Mouse (Mus musculus): Measurements from ENCODE around the gene Racgap1. TPM values are rescaled to one million over a fixed set of nuclear protein-coding genes. Genes with fewer than 3 reads are reported as not detected.

Racgap1 gene
- total RNA-seq, 1 experiment from 2014 or later: 50.2 TPM

GRCm38 (mm10) chr15:99642622-99643021 lies 8.8 kb downstream of the Racgap1 start:
- no peak for ATAC-seq (replicated peaks in 1 of 2; ENCODE audit: insufficient read depth in 1 of 2, low FRiP score in 2 of 2, low TSS enrichment in 1 of 2, low read depth in 1 of 2, poor library complexity in 2 of 2, severe bottlenecking in 2 of 2)

GRCm38 (mm10) chr15:99638124-99638485 lies 13.4 kb downstream of the Racgap1 start:
- ATAC-seq (replicated peaks in 1 of 2; ENCODE audit: insufficient read depth in 1 of 2, low FRiP score in 2 of 2, low TSS enrichment in 1 of 2, low read depth in 1 of 2, poor library complexity in 2 of 2, severe bottlenecking in 2 of 2): no peak

GRCm38 (mm10) chr15:99637405-99638123 lies 13.9 kb downstream of the Racgap1 start:
- no peak for ATAC-seq (replicated peaks in 1 of 2; ENCODE audit: insufficient read depth in 1 of 2, low FRiP score in 2 of 2, low TSS enrichment in 1 of 2, low read depth in 1 of 2, poor library complexity in 2 of 2, severe bottlenecking in 2 of 2)

DNA sequence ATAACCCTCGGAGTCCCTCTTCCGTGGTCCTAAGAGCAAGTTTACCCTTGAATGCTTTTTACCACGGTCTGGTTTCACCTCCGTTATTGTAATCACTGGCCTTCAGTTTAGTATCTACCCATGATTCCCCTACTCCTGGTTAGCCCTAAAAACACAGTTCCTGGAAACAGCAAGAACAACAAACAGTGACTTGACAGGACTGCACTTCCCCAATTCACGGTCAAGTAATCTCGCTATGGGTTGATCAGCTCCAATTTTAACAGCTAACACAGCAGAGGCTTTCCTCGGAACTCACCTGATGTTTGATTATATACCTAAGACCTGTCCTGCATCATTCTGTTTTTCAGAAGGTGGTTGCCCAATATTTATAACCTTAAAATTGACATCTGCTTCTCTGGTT lies 16.8 kb downstream of the Racgap1 start:
- peak; percentile 69 to 71 for ATAC-seq (replicated peaks in 1 of 2; ENCODE audit: insufficient read depth in 1 of 2, low FRiP score in 2 of 2, low TSS enrichment in 1 of 2, low read depth in 1 of 2, poor library complexity in 2 of 2, severe bottlenecking in 2 of 2)

- no peak for ATAC-seq (replicated peaks in 1 of 2; ENCODE audit: insufficient read depth in 1 of 2, low FRiP score in 2 of 2, low TSS enrichment in 1 of 2, low read depth in 1 of 2, poor library complexity in 2 of 2, severe bottlenecking in 2 of 2)
Observed at GRCm38 (mm10) chr15:99631618-99632017, 19.8 kb downstream of the Racgap1 start.

- ATAC-seq (replicated peaks in 1 of 2; ENCODE audit: insufficient read depth in 1 of 2, low FRiP score in 2 of 2, low TSS enrichment in 1 of 2, low read depth in 1 of 2, poor library complexity in 2 of 2, severe bottlenecking in 2 of 2): no peak
Observed at GRCm38 (mm10) chr15:99622063-99622462, 29.4 kb downstream of the Racgap1 start.

GRCm38 (mm10) chr15:99619821-99620220 lies 31.6 kb downstream of the Racgap1 start:
- ATAC-seq (replicated peaks in 1 of 2; ENCODE audit: insufficient read depth in 1 of 2, low FRiP score in 2 of 2, low TSS enrichment in 1 of 2, low read depth in 1 of 2, poor library complexity in 2 of 2, severe bottlenecking in 2 of 2): no peak

GRCm38 (mm10) chr15:99618595-99618994 lies 32.9 kb downstream of the Racgap1 start:
- no peak for ATAC-seq (replicated peaks in 1 of 2; ENCODE audit: insufficient read depth in 1 of 2, low FRiP score in 2 of 2, low TSS enrichment in 1 of 2, low read depth in 1 of 2, poor library complexity in 2 of 2, severe bottlenecking in 2 of 2)

DNA sequence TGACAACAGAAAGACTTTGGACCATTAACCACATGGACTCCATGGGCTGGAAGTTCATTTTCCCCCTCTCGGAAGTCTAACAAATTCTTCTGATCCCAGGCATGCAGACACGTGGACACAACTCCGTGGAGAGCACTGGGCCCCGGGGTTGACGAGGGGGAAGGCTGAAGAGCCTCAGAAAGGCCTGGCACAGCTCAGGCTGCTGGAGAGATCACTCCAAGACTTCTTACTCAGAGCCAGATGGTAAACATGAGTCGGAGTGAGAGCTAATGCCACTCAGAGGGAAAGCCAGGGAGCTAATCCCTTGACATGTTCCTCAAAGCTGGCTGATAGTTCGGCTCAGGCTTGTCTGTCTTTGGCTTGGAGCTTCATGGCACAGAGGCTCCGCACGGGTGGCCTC lies 36.2 kb downstream of the Racgap1 start:
- no peak for ATAC-seq (replicated peaks in 1 of 2; ENCODE audit: insufficient read depth in 1 of 2, low FRiP score in 2 of 2, low TSS enrichment in 1 of 2, low read depth in 1 of 2, poor library complexity in 2 of 2, severe bottlenecking in 2 of 2)

- no peak for ATAC-seq (replicated peaks in 1 of 2; ENCODE audit: insufficient read depth in 1 of 2, low FRiP score in 2 of 2, low TSS enrichment in 1 of 2, low read depth in 1 of 2, poor library complexity in 2 of 2, severe bottlenecking in 2 of 2)
Observed at GRCm38 (mm10) chr15:99614753-99615152, 36.7 kb downstream of the Racgap1 start.

DNA sequence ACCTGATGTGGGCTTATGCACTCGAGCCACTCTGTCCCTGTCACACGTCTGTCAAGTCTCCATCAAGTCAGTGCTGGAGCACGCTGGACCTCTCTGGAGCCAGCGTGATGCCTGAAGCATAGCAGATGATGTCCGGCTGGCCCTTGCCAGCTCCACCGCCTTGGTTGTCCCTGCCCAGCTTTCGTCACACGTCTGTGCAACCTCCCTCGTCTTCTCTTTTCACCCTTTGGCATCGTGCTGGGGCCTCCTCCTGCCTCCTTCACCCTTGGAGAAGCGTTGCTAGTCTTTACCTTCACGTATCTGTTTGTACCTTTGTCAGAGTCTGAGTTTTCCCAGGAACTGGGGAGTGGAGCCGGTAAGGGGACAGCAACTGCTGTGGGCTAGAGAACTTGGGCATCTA lies 37.2 kb downstream of the Racgap1 start:
- ATAC-seq (replicated peaks in 1 of 2; ENCODE audit: insufficient read depth in 1 of 2, low FRiP score in 2 of 2, low TSS enrichment in 1 of 2, low read depth in 1 of 2, poor library complexity in 2 of 2, severe bottlenecking in 2 of 2): no peak

DNA sequence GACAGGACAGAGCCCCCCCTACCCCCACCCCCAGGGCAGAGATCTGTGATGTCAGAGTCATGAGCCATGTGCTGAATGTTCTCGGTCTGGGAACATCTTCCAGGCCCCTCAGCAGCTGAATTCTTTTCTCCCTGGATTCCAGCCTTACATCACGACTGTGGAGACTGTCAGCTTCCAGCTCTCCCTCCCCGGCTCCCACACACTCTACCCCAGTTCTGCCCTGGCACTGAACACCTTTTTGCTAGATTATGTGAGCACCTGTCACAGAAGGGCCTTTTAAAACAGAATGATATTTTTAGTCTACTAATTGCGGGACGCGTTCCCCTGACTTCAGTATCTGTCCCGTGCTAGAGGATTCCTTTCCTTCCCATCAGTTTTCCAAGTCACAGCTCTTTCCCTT lies 39.9 kb downstream of the Racgap1 start:
- ATAC-seq (replicated peaks in 1 of 2; ENCODE audit: insufficient read depth in 1 of 2, low FRiP score in 2 of 2, low TSS enrichment in 1 of 2, low read depth in 1 of 2, poor library complexity in 2 of 2, severe bottlenecking in 2 of 2): no peak

- no peak for ATAC-seq (replicated peaks in 1 of 2; ENCODE audit: insufficient read depth in 1 of 2, low FRiP score in 2 of 2, low TSS enrichment in 1 of 2, low read depth in 1 of 2, poor library complexity in 2 of 2, severe bottlenecking in 2 of 2)
Observed at GRCm38 (mm10) chr15:99608382-99609125, 42.9 kb downstream of the Racgap1 start.

GRCm38 (mm10) chr15:99607388-99608113 lies 43.9 kb downstream of the Racgap1 start:
- no peak for ATAC-seq (replicated peaks in 1 of 2; ENCODE audit: insufficient read depth in 1 of 2, low FRiP score in 2 of 2, low TSS enrichment in 1 of 2, low read depth in 1 of 2, poor library complexity in 2 of 2, severe bottlenecking in 2 of 2)

GRCm38 (mm10) chr15:99606515-99606914 lies 44.9 kb downstream of the Racgap1 start:
- ATAC-seq (replicated peaks in 1 of 2; ENCODE audit: insufficient read depth in 1 of 2, low FRiP score in 2 of 2, low TSS enrichment in 1 of 2, low read depth in 1 of 2, poor library complexity in 2 of 2, severe bottlenecking in 2 of 2): no peak

- no peak for ATAC-seq (replicated peaks in 1 of 2; ENCODE audit: insufficient read depth in 1 of 2, low FRiP score in 2 of 2, low TSS enrichment in 1 of 2, low read depth in 1 of 2, poor library complexity in 2 of 2, severe bottlenecking in 2 of 2)
Observed at GRCm38 (mm10) chr15:99605595-99605994, 45.9 kb downstream of the Racgap1 start.

- no peak for ATAC-seq (replicated peaks in 1 of 2; ENCODE audit: insufficient read depth in 1 of 2, low FRiP score in 2 of 2, low TSS enrichment in 1 of 2, low read depth in 1 of 2, poor library complexity in 2 of 2, severe bottlenecking in 2 of 2)
Observed at GRCm38 (mm10) chr15:99603216-99603615, 48.2 kb downstream of the Racgap1 start.

DNA sequence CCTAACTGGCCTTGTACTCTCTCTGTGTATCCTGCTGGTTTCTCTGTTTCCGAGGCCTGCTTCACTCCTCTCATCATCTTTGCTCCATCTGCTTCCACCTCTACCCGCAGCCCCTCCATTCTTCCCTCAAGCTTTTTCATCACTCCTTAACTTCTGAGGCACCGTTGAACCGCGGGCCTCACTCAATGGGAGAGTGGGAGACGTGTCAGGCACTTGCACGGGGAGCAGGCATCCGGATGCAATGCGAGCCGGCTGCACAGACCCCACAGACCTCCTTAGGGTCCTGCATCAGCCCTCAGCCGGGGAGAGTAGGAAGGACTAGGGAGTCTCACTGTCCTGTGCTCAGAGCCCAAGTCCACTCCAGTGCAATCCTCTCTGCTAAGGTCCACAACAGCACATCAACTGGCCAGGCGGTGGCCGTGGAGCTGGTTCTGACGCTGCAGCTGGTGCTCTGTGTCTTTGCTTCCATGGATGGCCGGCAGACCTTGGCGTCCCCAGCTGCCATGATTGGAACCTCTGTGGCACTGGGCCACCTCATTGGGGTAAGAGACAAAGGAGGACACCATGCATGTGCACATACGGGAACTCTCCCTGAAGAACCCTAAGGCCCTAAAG lies 49.1 kb downstream of the Racgap1 start:
- no peak for ATAC-seq (replicated peaks in 1 of 2; ENCODE audit: insufficient read depth in 1 of 2, low FRiP score in 2 of 2, low TSS enrichment in 1 of 2, low read depth in 1 of 2, poor library complexity in 2 of 2, severe bottlenecking in 2 of 2)

All from hematopoietic stem cell, adult 5-6 weeks (primary cell).